Mouse (Mus musculus) ovary, adult 2 months (tissue): Measurements from ENCODE around the gene Ears2. TPM values are rescaled to one million over a fixed set of nuclear protein-coding genes. Genes with fewer than 3 reads are reported as not detected.

Source experiments
- polyA plus RNA-seq: library from polyadenylated mRNA; depleted of rRNA; stranded (reverse); fragments of >200 nt; gene quantifications from 2 replicates; pipeline ENCODE4 v1.2.3, GENCODE M21; 2012; rRNA removed

Ears2 gene
- 22.3 and 25.2 TPM in 2 replicates for polyA plus RNA-seq

DNA sequence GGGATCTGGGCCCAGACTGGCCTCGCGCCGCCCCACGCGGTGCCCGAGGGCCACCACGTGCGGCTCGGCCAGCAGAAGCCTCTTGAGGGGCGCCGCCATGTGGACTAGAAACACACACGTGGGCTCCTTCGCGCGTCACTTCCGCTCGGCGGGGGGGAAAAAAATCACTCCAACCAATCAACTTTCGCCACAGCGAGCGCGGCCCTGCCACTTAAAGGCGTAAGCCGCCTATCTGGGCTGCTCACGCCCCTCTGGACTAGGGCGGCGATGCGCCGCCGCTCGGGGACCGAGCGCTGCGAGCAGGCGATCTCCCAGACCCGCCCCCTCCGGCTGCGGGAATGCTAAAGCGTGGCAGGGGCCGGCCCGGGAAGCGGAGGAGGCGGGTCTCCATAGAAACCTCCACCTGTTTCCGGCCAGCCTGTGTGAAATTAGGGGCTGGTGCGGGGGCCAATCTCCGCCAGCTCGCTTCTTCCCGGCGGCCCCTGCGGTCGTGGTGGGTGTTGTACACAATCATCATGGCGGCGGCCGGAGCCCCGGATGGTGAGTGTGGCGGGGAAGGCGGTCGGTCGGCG is at the start of gene Ears2, which contains the start of gene Ubfd1:
Ears2 (minus strand) TSS at position 319 of the 572 bp plus-strand sequence.
Ubfd1 (plus strand) TSS at position 231 of the 572 bp plus-strand sequence.

DNA sequence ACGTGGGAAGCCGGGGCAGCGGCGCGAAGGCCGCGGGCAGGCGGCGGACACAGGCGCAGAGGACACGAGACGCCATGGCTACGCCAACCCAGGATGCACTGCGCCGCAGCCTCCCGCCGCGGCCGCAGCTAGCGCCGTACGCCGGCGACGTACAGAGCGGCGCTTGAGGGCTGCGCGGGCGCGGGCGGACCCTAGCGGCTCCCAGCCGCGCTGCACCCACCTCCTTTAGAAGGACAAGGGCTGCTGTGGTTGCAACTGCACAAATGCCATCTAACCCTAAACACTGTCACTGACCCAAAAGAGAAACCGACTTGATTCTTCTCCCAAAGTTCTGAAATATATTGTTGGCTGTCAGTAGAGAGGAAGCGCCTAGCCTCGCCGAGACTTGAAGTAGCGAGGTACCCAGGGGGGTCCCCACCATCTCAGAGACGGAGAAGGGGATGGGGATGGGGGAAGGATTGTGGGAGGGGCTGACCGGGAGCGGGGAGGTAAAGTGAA is 34.7 kb upstream of the Ears2 start, which contains the start of gene Ndufab1:
Ndufab1 (minus strand) TSS at position 140 of the 498 bp plus-strand sequence.

DNA sequence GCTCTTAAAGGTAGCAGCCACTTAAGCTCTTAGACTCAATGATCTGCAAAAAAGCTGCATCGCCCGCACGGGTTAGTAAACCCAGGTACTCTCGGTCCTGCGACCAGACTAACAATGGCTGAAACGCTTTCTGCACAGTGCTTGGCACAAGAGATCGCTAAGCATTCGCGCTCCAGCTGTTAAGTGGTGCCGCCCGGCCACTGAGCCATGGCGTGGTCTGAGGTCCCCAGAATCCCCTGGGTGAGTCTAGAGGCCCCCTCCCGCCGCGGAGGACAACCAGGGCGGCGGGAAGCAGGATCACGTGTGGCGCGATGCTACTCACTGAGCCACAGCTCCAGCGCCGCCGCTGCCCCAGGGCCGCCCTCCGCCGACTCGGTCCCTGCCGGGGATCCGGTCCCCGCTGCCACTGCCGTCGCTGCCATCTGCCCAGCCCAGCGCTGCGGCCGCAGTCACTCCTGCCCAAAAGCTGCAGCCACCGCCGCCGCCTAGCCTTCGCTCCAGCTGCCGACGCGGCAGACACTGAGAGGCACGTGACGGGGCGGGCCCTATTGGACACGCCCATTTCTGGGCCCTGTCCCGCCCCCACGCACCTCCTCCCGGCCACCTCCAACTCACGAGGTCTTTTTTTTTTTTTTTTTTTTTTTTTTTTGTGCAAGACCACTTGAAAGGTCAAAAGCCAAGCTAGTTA is 46.3 kb downstream of the Ears2 start, which contains the start of gene Gga2:
Gga2 (minus strand) TSS at position 556 of the 688 bp plus-strand sequence.

Other genes starting within 250 kb of the Ears2 start
- 2.5 and 6.5 TPM in 2 replicates for gene Scnn1b, start 202.2 kb downstream of the Ears2 start, polyA plus RNA-seq
- gene Cog7, start 85.6 kb downstream of the Ears2 start, polyA plus RNA-seq = 23.1 and 26.4 TPM in 2 replicates
- 124 and 157 TPM in 2 replicates for gene Gga2, start 46.0 kb downstream of the Ears2 start, polyA plus RNA-seq
- gene Ubfd1, start 88 bp downstream of the Ears2 start, polyA plus RNA-seq = 35.1 and 48.5 TPM in 2 replicates
- gene Ndufab1, start 34.6 kb upstream of the Ears2 start, polyA plus RNA-seq = 426 and 1,314 TPM in 2 replicates
- gene Palb2, start 65.7 kb upstream of the Ears2 start, polyA plus RNA-seq = 1.6 and 2.9 TPM in 2 replicates
- 66.5 and 81.3 TPM in 2 replicates for gene Dctn5, start 65.8 kb upstream of the Ears2 start, polyA plus RNA-seq
- 14.8 and 25.1 TPM in 2 replicates for gene Plk1, start 92.2 kb upstream of the Ears2 start, polyA plus RNA-seq
- gene Ern2, start 118.9 kb upstream of the Ears2 start, polyA plus RNA-seq = 0.07 TPM in 1 of 2 replicates, not detected in the other
- gene Chp2, start 152.2 kb upstream of the Ears2 start, polyA plus RNA-seq = 11.6 and 12.3 TPM in 2 replicates
- gene Prkcb, start 221.5 kb upstream of the Ears2 start, polyA plus RNA-seq = 8.1 and 8.9 TPM in 2 replicates